Mouse (Mus musculus) lung, postnatal 14 days (tissue): ENCODE data around the gene Cd59a.

Source experiments
- DNase-seq: peaks from one replicate; pipeline ENCODE4 v3.0.0; 2021

Cd59a gene

DNA sequence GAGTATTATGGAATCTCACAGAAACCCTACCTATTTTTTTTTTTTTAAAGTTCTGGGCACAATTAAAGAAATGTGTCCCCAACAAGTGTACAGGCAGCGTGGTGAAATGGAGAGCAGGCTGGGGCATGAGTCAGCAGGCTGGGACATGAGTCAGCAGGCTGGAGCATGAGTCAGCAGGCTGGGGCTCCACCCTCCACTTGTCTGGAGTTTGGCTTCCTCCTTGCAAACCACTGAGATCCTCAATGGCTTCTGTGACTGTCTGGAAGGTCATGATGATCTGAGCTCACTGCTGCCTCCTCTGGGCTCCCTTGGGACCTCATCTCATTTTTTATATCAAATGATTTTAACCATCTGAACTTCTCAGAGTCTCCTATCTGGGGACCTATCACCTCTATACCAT, 50.4 kb downstream of the Cd59a start:
- DNase-seq, result no peak

DNA sequence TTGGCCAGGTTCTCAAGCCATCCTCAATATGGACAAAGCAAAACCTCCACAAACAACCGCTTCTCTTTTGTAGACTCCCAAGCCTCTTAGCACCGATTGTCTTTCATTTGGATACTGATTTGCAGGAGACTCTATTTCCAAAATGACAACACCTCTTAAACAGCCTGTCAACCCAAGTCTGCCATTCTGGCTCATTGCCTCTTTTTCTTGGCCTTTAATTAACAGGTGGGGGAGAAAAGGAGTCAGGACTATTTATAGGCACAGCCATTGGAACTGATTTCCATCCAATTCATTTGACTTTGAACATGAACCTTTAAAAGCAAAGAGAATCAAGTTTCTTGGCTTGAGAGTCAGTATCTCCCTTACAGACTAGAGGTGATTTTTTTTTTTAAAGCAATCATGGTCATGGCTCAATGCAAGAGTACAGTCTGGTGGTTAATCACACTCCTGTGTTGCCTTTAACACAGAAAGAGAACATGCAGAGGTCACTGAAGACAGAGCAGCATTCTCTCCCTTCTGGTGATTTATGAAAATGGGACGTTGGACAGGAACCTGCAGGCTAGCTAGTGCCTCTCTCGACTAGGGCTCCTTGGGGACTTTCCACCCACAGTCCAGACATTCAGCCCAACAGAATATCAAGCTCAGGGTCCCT, 52.4 kb downstream of the Cd59a start:
- no peak for DNase-seq

DNA sequence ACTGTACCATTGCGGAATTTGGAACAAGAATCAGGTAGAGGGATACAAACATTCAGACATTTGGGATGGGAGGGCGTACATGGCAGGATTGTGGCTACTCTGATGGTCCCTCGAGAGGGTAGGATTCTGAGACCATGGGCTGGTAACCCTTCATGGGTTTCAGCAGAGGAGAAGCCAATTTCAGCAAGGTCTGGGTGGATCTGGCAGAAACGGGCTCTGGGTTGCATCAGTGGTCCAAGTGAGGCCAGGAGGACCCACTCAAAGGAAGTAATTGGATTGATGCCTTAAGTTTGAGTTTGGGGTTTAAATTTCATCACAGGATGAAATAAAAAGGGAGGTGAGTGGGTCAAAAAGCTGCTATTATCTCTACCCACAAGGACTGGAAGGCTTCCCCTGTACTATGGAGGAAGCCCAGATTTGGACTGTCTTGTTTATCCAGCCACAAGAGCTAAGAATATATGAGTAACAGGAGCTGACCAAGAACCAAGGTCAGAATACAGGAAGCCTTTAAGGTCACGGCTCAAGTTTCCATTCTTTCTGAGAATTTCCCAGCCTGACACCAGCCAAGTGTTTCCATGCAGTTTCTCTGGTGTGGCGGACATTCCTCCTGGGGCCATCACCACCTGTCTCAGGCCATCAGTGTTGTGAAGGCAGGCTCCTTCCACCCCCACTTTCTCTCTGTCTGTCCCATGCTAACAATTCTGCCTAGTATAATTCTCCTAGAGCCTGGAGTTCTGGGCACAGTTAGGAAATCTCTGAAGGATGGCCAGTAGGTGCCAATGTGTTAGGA, 55.2 kb downstream of the Cd59a start:
- no peak for DNase-seq

DNA sequence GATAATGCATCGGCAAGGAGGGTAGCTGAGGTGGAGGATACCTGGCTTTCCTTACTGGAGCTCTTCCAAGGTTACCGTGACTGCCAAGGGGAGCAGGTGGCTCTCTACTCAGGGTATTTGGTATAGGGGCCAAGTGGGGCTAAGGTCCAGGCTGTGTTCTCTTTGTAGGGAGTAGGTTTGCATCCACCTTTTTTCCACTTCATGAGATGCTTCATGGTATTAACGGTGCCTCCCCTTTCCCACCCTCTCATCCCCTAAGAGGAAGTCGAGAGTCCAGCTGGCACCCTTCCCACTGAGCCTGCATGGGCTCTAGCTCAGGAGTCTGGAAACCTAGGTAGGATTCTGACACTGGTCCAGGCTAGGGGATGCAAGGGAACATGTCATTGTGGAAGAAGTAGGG, 57.7 kb downstream of the Cd59a start:
- DNase-seq, result no peak

DNA sequence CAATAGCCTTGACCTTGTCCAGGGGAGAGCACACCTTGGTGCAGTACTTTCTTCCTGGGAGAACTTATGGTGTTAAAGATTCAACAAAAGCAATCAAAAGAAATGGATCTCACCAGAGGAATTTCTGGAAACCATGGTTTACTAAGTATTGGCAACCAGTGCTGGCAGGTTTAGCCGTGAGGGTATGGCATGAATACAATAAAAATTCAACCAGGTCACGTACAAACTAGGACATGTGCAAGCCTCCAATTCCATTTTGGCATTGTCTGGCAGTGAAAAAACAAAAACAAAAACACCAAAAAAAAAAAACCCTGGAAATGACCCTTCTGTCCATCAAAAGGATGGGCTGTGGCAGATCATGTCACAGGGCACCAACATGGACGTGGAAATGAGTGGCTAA, 58.3 kb downstream of the Cd59a start:
- no peak for DNase-seq

DNA sequence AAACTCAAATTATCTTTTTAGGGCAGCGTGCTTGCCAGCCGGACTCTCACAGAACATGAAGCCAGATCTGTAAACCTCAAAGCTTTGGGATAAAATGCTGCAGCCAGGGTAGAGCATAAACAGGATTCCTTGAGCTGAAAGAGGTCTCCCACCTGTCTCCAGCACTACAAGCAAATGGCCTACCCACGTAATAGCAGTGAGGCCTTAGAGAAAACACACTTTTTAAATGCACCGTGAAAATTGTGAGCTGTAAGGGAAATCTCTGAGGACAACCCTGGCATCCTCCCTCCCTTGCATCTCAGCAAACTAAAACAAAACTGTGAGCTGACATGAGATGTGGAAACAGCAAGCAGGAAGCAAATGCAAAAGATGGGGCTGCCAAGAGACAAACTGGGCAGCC, 62.2 kb downstream of the Cd59a start:
- DNase-seq, result no peak

DNA sequence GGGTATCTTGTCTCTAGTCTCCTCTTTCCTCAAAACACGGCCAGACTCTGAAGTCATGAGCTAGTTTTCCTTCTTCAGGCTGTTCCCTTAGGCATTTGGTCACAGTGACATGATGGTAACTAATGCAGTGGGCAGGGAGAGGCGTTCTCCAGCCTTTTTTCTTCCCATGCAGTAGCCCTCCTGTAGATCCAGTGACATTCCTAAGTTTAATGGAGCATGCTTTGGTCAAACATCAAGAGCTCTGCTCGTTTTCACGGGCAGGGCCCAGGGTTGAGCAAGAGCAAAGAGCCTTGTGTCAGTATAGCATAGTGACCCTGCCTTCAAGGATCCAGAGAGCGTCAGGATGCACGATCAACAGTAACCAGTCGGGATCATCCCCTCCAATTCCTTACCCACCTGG, 67.8 kb downstream of the Cd59a start:
- no peak for DNase-seq

DNA sequence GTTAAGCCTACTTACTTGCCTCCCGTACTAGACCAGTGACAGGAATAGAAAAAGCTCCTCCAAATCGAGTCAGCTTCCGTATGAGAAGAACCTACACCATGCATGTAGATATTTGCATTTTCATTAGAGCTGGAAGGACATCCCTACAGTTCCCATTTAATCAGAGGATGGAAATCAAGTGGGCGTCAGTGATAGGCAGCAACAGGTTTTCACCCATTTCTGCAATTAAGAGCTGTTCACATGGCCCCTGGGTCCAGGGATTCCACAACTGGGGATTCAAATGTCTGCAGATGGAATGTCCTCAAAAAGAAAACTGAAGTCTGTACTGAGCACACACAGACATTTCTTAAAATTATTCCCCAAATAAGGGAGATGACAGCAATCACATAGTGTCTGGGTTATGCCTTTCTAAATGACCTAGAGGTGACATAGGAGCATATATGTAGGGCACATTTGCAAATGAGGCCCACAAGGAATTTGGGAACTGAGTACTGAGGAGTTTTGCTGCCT, 68.4 kb downstream of the Cd59a start:
- DNase-seq, result no peak
